Mouse (Mus musculus) kidney, embryonic 15.5 days (tissue): ENCODE data around the gene Zswim1. TPM values are rescaled to one million over a fixed set of nuclear protein-coding genes. Genes with fewer than 3 reads are reported as not detected.
A peak's percentile ranks its signal among the peaks of the same experiment; 100 is the strongest.

ENCODE experiments used
- ATAC-seq: fragments of 200-750 bp; cut with Nextera tagmentation; replicated peaks from 2 replicates; pipeline ENCODE4 v1.8.0; 2017; ENCODE audit warnings: moderate TSS enrichment; ENCODE audit not compliant: low FRiP score
- H3K27ac ChIP-seq: fragments of 300-500 bp; sonication (generic); 2 replicates; pipeline ENCODE4 v1.5.1; 2015; ENCODE audit warnings: mild to moderate bottlenecking, inconsistent platforms
- H3K27me3 ChIP-seq: fragments of 300-500 bp; sonication (generic); 2 replicates; pipeline ENCODE4 v1.6.1; 2015; ENCODE audit warnings: inconsistent platforms
- H3K36me3 ChIP-seq: fragments of 300-500 bp; sonication (generic); 2 replicates; pipeline ENCODE4 v1.6.1; 2015; ENCODE audit warnings: inconsistent platforms
- H3K4me1 ChIP-seq: fragments of 300-500 bp; sonication (generic); 2 replicates; pipeline ENCODE4 v1.6.1; 2015; ENCODE audit warnings: inconsistent platforms
- H3K4me2 ChIP-seq: fragments of 300-500 bp; sonication (generic); 2 replicates; pipeline ENCODE4 v1.6.1; 2015; ENCODE audit warnings: moderate library complexity, mild to moderate bottlenecking, inconsistent platforms
- H3K4me3 ChIP-seq: fragments of 300-500 bp; sonication (generic); replicated peaks from 2 replicates; pipeline ENCODE4 v1.5.1; 2015; ENCODE audit warnings: mild to moderate bottlenecking, inconsistent platforms
- H3K9ac ChIP-seq: fragments of 300-500 bp; sonication (generic); 2 replicates; pipeline ENCODE4 v1.6.1; 2015; ENCODE audit warnings: mild to moderate bottlenecking, inconsistent platforms
- H3K9me3 ChIP-seq: fragments of 300-500 bp; sonication (generic); replicated peaks from 2 replicates; pipeline ENCODE4 v1.6.1; 2016; ENCODE audit warnings: inconsistent platforms
- WGBS: fragments of 180-500 bp; shearing (Covaris S2); methylation state at CpG from one replicate; pipeline ENCODE4 v1.1.7; 2015; ENCODE audit warnings: mixed read lengths; 5-methylcytosine and 5-hydroxymethylcytosine counted together
- polyA plus RNA-seq: library from polyadenylated mRNA; unstranded; fragments of >200 nt; fragmentation: Nextera tagmentation; extraction: Ambion mirVana; gene quantifications from 2 replicates; pipeline ENCODE4 v1.2.1, GENCODE M21; 2015

Gene Zswim1
- 18.4 and 19.8 TPM in 2 replicates for polyA plus RNA-seq

DNA sequence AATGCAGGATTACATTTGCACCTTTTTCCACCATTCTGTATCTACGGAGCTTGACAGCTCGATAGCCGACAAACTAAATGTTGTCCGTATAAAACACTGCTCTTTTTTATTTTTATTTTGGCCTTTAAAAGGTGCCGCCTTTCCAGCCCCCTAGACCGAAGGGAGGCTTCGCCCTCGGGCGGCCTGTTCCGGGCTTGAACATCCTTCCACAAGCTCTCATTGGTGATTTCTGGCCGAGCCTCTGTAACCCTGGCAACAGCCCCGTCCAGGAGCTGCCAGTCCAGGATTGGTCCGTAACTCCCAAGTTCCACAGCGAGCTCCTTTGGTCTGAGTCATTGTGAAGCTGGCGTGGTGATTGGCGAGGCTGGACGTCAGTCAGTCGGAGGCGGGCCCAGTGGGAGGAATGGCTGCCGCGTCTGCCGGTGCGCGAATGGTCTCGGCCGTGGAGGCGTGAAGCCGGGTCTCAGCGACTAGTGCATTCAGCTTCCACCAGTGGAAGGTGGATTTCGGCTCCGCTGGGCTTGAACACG, at the start of gene Zswim1:
TSS of gene Zswim1 (plus strand) at position 51 of the 530 bp plus-strand sequence.
- peak within 1 kb of the TSS; percentile 86 for H3K27ac ChIP-seq
- under 1% methylated on average over 32 of the region's 32 CpGs for WGBS
- H3K9me3 ChIP-seq: no peaks in the 10 kb centered on the region
- no peaks in the 10 kb centered on the region for H3K27me3 ChIP-seq
- peaks cover 21% of the 10 kb centered on the region for H3K4me1 ChIP-seq
- peak; percentile 99 for ATAC-seq
- H3K4me3 ChIP-seq: peak within 1 kb of the TSS; percentile 87
- H3K9ac ChIP-seq: peak within 1 kb of the TSS; percentile 61
- peaks cover 48% of the 10 kb centered on the region for H3K36me3 ChIP-seq
- peak within 1 kb of the TSS; percentile 57 for H3K4me2 ChIP-seq

DNA sequence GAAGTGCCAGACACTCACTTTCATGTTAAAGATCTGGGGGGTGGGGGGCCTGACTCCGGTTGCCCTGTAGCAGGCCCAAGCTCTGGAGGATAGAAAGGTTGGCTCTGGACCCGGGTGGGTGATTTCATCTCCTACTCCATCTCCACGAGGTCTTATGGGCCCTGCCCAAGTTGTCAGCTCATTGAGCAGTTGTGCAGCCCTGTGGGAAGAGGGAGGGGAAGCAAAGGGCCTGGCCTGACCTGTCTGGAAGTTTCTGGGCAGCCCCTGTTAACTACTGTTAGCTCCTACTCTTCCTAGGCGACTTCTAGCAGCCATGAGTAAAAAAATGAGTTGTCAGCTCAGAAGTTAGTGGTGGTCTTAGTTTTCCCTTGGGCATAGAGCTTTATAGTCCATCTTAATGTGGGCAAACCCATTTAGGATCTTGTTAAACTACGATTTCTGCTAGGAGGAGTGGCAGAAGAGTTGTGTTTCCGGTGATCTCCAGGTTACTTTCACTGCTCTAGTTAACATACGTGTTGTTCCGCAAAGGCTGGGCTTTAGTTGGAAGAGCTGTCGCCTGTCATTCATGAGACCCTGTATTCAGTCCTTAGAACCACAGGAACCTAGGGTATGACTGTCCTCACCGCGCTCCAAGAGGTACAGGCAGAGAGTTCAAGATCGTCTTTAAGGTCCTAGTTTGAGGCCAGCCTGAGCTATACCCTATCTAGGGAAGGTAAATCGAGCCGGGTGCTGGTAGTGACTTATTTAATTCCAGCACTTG, 49.1 kb upstream of the Zswim1 start:
- H3K27ac ChIP-seq: no peak overlapping the region
- H3K4me2 ChIP-seq: no peak overlapping the region
- no peaks in the 10 kb centered on the region for H3K9me3 ChIP-seq
- no peak overlapping the region for H3K9ac ChIP-seq
- H3K36me3 ChIP-seq: peaks cover 27% of the 10 kb centered on the region
- peaks cover 31% of the 10 kb centered on the region for H3K4me1 ChIP-seq
- whole genome bisulfite sequencing: 84% methylated on average over 14 of the region's 14 CpGs
- no peaks in the 10 kb centered on the region for H3K27me3 ChIP-seq
- H3K4me3 ChIP-seq: no peak overlapping the region
- ATAC-seq: no peak

DNA sequence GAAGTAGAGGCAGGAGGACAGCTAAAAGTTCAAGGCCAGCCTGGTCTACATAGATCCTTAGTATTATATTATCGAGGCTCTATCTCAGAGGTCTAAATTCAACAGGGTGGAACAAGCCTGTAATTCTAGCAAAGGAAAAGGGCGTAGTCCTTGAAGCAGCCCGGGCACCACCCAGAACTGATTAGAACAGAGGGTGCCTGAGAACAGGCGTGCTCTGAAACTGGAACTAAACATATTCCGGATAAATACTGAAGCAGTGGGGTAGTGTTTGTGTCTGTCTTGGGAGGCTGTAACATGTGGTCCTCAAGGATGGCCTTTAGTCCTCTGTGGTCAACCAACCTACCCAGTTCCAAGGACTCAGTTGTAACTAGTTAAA, 48.5 kb upstream of the Zswim1 start:
- no peak overlapping the region for H3K27ac ChIP-seq
- no peak overlapping the region for H3K4me2 ChIP-seq
- ATAC-seq: no peak
- H3K36me3 ChIP-seq: peaks cover 25% of the 10 kb centered on the region
- H3K4me3 ChIP-seq: no peak overlapping the region
- H3K27me3 ChIP-seq: no peaks in the 10 kb centered on the region
- WGBS: 85% methylated on average over 5 of the region's 5 CpGs
- no peak overlapping the region for H3K9ac ChIP-seq
- no peaks in the 10 kb centered on the region for H3K9me3 ChIP-seq
- peaks cover 31% of the 10 kb centered on the region for H3K4me1 ChIP-seq

DNA sequence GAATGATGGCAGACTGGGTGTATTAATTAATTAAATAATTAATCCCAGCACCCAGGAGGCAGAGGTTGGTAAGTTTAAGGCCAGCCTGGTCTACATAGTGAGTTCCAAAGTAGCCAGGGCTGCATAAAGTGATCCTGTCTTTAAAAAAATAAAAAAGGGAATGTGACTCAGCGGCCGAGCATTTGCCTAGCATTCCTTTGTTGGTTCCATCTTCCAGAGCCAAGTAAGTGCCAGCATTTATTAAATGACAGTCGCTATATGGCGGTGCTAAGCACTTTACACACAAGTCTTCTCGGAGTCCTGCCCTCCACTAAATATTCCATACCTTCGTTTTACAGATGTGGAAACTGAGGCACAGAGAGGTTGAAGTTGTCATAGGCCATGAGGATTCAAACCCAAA, 46.4 kb upstream of the Zswim1 start:
- ATAC-seq: no peak
- no peak overlapping the region for H3K4me2 ChIP-seq
- H3K9me3 ChIP-seq: no peaks in the 10 kb centered on the region
- H3K9ac ChIP-seq: no peak overlapping the region
- no peak overlapping the region for H3K27ac ChIP-seq
- H3K4me3 ChIP-seq: no peak overlapping the region
- 82% methylated on average over 6 of the region's 6 CpGs for WGBS
- no peaks in the 10 kb centered on the region for H3K27me3 ChIP-seq
- H3K36me3 ChIP-seq: peaks cover 23% of the 10 kb centered on the region
- peaks cover 18% of the 10 kb centered on the region for H3K4me1 ChIP-seq

DNA sequence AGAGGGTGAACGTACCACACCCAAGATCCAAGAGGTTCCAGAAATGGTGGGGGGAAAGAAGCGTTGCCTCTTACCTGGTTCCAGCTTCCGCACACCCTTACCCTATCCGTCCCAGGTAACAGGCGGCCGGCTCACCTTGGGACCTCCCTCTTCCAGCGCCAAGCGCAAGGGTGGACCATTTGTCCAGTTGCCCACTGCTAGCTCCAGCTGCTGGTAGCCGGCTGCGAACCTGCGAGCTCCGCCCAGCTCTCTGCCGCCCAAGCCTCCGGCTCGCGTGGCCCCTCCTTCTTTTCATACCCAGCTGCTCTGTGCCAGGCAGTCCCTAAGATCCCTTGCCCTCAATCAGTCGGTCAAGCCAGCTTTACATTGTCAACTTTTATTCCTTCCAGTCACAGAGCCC, 45.7 kb upstream of the Zswim1 start:
- H3K4me1 ChIP-seq: peaks cover 11% of the 10 kb centered on the region
- WGBS: 59% methylated on average over 17 of the region's 17 CpGs
- ATAC-seq: no peak

DNA sequence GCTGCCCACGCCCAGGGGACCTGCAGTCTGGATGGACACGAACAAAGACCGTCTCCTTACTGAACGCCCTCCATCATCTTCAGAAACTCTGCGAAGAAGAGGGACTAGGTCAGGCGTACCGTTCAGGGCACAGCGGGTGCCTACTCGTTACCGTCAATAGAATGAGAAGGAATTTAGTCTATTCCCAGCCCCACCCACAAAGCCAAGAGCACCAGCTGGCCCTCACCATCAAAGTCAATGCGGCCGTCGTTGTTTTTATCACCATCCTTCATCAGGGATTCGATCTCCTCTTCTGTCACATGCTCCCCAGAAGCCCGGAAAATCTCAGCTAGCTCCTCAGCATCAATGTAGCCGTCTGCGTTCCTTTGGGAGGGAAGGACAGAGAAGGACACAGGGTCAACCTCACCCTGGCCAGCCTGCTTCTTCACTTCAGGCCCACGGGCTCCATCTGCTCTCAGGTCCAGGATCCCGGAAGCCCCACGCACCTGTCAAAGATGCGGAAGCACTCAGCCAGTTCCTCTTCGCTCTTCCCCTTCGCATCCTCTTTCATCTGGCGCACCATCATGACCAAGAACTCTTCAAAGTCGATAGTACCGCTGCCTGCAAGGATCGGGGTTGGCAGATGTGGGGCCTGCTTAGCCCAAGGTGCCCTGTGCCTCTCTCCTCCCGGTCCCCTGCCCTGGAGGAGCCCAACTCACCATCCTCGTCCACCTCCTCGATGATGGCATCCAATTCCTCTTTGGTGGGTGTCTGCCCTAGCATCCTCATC, 45.1 kb upstream of the Zswim1 start:
- Histone ChIP-seq H3K4me3 (no peak overlapping the region), H3K9ac (no peak overlapping the region), H3K27me3 (no peaks in the 10 kb centered on the region), H3K4me2 (no peak overlapping the region), H3K4me1 (peaks cover 5% of the 10 kb centered on the region; the same call in 1 of the 2 replicates), H3K9me3 (no peaks in the 10 kb centered on the region), H3K27ac (no peak overlapping the region), H3K36me3 (peaks cover 10% of the 10 kb centered on the region)
- no peak for ATAC-seq
- 83% methylated on average over 30 of the region's 30 CpGs for WGBS

More for the DNA sequence above, 45.7 kb upstream of the Zswim1 start:
- H3K27me3 ChIP-seq: no peaks in the 10 kb centered on the region
- H3K9me3 ChIP-seq: no peaks in the 10 kb centered on the region
- H3K4me2 ChIP-seq: no peak overlapping the region
- no peak overlapping the region for H3K27ac ChIP-seq
- H3K36me3 ChIP-seq: peaks cover 16% of the 10 kb centered on the region
- H3K4me3 ChIP-seq: no peak overlapping the region
- no peak overlapping the region for H3K9ac ChIP-seq

DNA sequence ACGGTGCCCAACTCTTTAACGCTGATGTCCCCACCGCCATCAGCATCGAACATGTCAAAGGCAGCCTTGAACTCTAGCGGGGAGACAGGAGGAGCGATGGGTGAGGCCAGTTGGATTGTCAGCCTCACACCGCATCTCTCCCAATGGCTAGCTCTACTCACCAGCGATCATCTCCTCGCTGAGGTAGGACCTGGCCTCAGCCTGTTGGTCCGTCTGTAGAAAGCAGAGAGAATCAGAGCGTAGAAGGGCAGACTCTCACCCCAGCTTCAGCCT, 44.5 kb upstream of the Zswim1 start:
- Histone ChIP-seq H3K4me1 (0 out of 2 replicates have a peak, but pooled peaks cover 4% of the 10 kb centered on the region), H3K27me3 (no peaks in the 10 kb centered on the region), H3K27ac (no peak overlapping the region), H3K36me3 (peaks cover 5% of the 10 kb centered on the region), H3K9me3 (no peaks in the 10 kb centered on the region), H3K4me3 (no peak overlapping the region), H3K4me2 (no peak overlapping the region), H3K9ac (no peak overlapping the region)
- ATAC-seq: no peak
- WGBS: 93% methylated on average over 11 of the region's 11 CpGs

DNA sequence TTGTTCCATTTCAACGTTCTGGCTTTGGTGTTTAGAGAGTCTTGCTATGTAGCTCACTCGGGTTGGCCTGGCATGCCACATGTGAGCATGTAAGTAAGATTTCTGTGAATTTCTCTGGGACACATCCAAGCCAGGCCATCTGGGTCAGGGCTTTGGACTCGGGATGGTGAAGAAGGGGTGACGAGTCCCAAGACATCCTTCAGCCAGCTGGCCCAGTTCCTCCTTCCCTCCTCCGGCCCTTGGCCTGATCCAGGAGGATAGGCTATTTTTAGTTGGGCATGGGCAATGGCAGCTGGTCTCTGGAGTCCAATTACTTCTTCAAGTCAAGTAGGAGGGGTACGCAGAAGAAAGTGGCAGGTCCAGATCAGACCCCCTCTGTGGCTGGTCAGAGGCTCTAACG, 43.7 kb upstream of the Zswim1 start:
- H3K4me2 ChIP-seq: no peak overlapping the region
- H3K4me3 ChIP-seq: no peak overlapping the region
- no peaks in the 10 kb centered on the region for H3K27me3 ChIP-seq
- ATAC-seq: no peak
- no peaks in the 10 kb centered on the region for H3K36me3 ChIP-seq
- H3K27ac ChIP-seq: no peak overlapping the region
- no peaks in the 10 kb centered on the region for H3K4me1 ChIP-seq
- 77% methylated on average over 7 of the region's 7 CpGs for WGBS
- H3K9ac ChIP-seq: no peak overlapping the region
- no peaks in the 10 kb centered on the region for H3K9me3 ChIP-seq

DNA sequence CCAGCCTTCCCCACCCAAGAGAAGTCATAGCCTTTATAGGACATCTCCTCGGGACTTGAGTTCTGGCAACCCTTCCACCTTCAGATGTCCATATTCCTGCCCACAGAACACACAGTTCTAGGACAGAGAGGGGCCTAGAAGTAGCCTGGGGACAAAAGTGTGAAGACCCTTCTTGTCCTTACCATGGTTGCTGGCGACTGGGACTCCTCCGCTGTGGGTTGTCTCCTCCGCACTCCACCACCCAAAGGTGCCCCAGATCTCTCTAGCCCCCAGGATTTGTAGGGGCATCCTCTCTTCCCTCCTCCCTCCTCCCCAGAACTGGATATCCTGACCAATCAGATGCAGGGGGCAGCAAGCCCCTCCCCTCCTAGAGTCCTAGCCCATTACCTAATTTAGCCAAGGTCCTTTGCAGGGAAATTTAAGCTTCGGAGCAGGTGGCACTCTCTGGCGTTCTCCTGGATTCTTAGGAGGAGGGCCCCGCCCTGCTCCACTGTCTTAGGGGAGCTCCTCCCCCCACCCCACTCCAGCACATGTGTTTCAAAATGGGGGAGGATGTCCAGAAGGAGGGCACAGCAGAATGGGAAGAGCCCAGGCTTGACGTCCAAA, 42.9 kb upstream of the Zswim1 start, which contains the start of gene Tnnc2:
TSS of gene Tnnc2 (minus strand) at position 487 of the 606 bp plus-strand sequence.
- ATAC-seq: no peak
- 68% methylated on average over 8 of the region's 8 CpGs for WGBS
- no peak within 1 kb of the TSS for H3K4me2 ChIP-seq

DNA sequence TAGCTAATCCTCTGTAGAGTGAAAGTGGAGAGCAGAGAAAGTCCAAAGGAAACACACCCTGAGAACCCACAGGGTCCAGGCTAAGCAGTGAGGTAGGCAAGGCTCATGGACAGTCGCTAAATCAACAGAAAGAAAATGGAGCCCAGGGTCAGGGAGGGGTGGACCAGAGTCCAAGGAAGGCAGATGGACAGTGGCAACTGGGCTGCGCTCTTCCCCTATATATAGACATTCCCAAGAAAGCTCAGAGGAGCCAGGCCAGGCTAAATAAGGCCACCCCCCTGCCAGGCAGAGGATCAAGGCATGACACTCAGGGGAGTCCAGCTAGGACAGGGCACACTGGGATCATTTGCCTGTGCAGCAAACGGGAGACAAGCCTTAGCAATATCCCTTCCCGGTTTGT, 40.6 kb upstream of the Zswim1 start:
- Histone ChIP-seq H3K4me3 (no peak overlapping the region), H3K4me1 (peaks cover 17% of the 10 kb centered on the region), H3K9me3 (no peaks in the 10 kb centered on the region), H3K27ac (no peak overlapping the region), H3K36me3 (no peaks in the 10 kb centered on the region), H3K4me2 (no peak overlapping the region), H3K9ac (no peak overlapping the region), H3K27me3 (no peaks in the 10 kb centered on the region)
- ATAC-seq: no peak
- 76% methylated on average over 4 of the region's 4 CpGs for WGBS

More for the DNA sequence above, 42.9 kb upstream of the Zswim1 start, which contains the start of gene Tnnc2:
- Histone ChIP-seq H3K9me3 (no peaks in the 10 kb centered on the region), H3K27ac (no peak within 1 kb of the TSS), H3K4me3 (no peak within 1 kb of the TSS), H3K36me3 (no peaks in the 10 kb centered on the region), H3K4me1 (peaks cover under 1% of the 10 kb centered on the region), H3K27me3 (no peaks in the 10 kb centered on the region), H3K9ac (no peak within 1 kb of the TSS)

DNA sequence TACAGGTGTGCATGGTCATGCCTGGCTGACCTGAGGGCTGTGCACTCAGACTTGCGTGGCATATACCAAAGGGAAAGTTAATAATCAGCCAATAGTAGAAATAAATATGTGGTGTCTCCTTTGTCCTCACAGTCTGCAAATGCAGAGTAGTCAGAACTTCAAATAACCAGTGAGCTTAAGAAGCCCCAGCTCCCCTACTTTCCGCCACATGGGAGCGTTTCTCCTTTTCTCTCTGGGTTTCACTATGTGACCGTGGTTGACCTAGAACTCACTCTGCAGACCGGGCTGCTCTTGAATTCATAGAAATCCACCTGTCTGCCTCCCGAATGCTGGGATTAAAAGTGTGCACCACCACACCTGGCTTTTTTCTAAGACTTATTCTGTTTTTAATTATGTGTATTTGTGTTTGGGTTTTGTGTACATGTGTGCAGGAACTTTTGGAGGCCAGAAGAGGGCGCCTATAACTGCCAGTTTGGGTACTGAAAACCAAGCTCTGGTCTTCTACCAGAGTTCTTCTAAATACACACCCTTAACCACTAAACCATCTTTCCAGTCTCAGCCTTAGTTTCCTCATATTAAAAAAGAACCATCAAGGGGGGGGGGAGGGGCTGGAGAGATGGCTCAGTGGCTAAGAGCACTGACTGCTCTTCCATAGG, 38.4 kb upstream of the Zswim1 start:
- no peak for ATAC-seq
- WGBS: 77% methylated on average over 7 of the region's 7 CpGs
- Histone ChIP-seq H3K9me3 (no peaks in the 10 kb centered on the region), H3K4me3 (0 out of 2 replicates have a peak overlapping the region, but pooled peaks have one; percentile 77), H3K4me1 (peaks cover 34% of the 10 kb centered on the region), H3K9ac (no peak overlapping the region), H3K36me3 (peaks cover 9% of the 10 kb centered on the region; the same call in 1 of the 2 replicates), H3K27ac (no peak overlapping the region), H3K4me2 (no peak overlapping the region), H3K27me3 (no peaks in the 10 kb centered on the region)
